Mouse (Mus musculus) kidney, adult 18-20 months (tissue): Measurements from ENCODE around the gene Zfp148.
A peak's percentile ranks its signal among the peaks of the same experiment; 100 is the strongest.

Source experiments
- DNase-seq: peaks from one replicate; pipeline ENCODE4 v3.0.0; 2021

Gene Zfp148

DNA sequence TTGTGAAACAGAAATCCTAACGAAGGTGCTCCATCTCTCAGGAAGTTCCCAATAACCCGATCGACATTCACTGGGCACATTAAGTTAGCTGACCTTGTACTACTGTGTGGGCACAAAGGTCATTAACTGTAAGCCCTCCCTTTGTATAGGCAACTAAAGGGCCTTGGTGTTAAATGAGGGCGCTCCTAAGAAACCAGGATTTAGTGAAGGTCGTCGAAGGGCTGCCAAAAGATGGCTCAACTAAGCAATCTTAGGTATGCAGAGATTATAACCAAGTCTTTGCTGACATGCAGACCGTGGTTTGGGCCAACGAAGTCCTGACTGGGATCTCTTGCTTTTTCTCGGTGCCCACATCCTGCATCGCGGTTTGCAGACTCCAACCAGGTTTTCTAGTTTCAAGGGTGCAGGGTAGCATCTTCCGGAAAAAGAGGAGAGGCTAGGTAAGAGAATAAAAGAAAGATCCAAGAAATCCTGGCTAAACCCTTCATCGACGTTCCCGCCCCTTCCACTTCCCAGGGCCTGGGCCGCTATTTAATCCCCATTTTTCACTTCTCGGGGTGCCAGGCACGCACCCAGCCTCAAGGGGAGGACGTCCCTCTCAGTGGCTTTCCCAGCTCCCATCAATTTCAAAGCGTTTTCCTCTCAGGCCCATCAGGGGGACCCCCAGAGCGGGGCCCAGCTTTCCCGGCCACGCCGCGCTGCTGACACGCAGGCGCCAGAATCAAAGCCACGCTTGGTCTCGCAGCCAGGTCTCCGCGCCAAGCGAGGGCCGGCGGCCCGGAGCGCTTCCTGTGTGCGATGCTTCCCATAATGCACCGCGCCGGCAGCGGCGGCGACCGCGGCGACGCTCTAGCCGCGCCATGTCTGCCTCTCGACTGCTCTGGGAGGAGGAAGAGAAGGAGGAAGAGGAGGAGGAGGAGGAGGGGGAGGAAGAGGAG lies at the start of gene Zfp148:
Gene Zfp148, plus strand, starts transcription at position 893 of the 938 bp plus-strand sequence.
- DNase-seq: peak; percentile 91

DNA sequence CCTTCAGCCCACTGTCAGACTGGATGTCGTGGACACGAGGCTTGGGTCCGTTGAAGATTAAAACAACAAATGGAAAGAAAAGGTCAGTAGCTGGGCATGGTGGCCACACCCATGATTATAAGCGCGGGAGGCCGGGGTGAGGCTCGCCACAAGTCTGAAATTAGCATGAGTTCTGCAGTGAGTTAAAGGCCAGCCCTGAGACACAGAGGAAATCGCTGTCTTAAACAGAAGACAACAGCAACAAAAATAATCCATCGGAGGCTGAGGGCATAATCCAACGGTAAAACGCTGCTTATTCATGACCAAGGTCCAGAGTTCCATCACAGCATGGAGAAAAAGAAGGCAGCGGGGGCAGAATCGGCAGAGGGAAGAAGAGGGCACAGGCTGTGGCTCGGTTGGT lies 47.6 kb upstream of the Zfp148 start:
- DNase-seq: peak; percentile 31

DNA sequence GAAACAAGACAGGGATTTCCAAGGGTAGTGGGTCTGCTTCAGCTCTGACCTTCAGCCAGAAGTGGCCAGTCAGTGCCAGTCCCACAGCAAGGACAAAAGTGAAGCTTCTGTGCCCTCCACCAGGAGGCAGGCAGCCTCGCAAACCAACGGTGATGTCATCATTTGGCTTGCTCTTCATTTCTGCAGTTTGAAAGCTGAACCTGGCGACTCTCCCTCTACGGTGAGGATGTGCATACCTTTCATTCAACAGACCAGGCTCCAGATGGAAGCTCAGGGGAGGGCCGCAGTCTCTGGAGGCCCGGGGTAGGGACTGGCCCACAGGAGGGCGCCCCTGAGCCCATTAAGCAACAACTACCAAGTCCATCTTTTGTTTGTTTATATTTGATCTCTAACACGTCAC lies 43.5 kb upstream of the Zfp148 start:
- DNase-seq: peak; percentile 81

DNA sequence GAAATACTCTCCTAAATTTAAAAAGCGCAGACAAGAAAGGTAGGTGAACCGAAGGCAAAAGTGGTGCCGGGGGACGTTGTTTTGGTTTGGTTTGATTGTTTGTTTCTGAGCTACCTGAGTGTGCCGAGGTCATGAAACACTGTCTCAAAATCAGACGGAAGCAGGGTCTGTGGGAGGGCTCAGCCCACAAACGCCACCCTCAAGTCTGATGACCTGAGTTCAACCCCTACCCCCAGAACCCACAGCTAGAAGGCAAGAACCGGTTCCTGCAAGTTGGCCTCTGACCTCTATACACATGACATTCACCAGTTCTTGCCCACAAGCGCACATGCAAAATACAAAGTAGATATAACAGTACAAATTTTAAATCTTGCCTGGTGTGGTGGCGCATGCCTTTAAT lies 43.0 kb upstream of the Zfp148 start:
- no peak for DNase-seq

DNA sequence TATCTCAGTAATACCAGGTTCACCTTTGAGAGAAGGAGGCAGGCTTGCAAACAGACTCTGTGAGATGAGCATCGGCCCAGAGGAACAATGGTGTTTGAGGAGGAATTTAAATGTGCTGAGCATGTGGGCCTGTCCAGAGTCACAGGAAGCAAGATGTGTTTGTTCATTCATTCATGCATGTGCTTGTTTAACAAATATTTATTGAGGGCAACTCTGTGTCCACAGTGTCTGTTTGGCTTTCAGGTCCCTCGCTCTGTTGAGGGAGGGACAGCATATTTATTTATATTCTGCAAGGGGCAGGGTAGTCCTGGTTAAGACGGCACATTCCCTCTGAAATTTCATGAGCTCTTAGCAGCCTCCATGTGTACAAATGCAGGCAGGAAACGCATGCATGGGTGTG lies 42.1 kb upstream of the Zfp148 start:
- no peak for DNase-seq

DNA sequence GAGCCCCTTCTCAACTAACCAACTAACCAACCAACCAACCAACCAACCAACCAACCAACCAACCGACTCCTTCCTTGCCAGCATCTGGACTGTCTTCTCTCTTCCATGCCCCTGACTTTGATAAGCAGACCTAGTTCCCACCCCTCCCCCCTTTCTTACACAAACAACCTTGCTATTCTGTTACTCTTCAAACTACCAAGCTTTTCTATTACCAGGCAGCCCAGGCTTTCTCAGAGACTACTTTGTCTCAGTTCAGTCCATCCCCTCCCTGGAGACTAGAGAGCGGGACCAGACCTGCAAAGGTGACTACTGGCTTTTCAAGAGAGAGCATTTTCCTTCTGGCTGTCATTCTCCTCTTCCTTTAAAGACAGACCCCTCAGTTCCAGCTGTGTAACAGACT lies 41.2 kb upstream of the Zfp148 start:
- no peak for DNase-seq

DNA sequence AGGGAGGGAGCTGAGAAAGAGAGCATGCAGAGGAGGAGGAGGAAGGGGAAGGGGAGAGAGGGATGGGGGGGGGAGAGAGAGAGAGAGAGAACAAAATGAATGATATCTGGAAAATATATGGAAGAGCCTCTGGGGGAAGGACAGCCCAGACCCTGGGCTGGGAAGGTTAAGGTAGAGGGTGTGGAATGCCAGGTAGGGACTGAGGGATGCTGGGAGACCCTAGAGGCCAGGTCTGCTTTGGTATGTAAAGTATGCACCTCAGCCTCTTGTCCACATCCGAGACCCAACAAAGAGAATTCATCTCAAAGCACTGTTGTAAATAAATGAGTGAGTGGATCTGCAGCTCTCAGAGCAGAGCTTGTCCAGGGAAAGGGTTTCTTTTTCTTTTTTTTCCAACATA lies 38.3 kb upstream of the Zfp148 start:
- no peak for DNase-seq

DNA sequence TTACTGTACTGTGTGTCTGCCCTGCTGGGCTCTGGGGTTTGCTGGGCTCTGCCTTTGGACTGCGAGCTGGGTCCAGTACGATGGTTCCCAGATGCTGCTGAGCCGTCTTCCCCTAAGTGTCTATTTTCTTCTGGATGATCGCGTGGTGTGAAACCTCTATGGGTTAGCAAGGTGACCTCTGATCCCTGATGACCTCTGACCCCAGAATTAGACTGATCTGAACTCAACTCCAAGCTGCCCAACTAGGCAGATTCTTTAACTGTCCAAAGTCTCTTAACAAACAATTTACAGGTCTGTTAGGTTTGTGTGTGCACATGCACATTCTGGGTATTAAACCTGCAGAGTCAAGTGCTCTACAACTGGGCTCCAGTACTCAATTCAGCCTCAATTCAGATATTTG lies 37.5 kb upstream of the Zfp148 start:
- peak; percentile 22 for DNase-seq

DNA sequence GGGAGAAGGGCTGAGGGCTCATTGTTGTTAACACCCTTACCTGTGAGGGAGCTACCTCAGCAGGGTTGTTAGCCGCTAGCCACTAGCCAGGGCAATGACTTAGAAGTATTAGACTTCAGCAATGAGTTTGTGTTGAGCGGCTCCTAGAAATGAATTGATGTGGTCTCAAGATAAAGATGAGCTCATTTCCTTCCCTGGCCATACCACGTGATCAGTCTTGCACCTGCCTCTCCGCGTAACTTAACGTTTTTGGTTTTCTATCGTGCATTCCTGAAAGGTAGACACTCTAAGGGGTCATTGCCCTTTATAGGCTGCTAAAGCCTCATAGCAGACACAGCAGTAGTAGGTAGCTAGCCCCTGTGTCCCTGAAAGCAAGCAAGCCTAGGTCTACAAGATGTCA lies 37.0 kb upstream of the Zfp148 start:
- no peak for DNase-seq

DNA sequence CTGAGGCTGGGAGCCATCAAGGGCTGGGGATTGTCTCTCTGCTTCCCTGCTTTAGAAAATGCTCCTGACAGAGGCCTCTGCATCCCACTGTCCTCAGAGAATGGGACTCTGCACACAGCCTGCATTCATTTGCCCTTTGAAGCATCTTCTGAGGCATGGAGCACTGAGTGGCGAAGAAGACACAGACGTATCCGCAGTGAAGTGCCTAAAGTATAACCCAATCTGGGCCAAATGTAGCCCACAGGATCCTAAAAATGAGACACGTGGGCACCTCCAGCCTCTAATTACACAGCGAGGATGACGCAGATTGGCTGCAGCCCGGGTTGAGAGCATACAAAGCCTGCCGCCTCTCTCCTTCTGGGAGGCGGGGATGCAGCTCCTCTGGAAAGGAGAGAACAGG lies 36.3 kb upstream of the Zfp148 start:
- no peak for DNase-seq

DNA sequence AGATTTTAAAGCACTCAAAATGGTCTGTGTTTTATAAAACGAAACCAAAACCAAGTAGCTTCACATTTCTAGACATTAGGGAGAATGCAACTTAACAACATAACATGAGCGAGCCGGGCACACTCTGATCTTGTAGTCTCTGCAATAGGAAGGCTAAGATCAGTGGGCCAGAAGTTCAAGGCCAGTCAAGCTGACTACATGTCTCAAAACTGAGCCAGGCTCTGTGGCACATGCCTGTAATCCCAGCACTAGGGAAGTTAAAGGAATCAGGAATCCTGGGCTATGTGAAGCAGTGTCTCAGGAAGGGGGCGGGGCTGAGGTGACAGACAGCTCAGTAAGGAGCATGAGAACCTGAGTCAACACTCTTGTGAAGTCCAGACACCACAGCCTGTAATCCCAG lies 35.8 kb upstream of the Zfp148 start:
- no peak for DNase-seq

DNA sequence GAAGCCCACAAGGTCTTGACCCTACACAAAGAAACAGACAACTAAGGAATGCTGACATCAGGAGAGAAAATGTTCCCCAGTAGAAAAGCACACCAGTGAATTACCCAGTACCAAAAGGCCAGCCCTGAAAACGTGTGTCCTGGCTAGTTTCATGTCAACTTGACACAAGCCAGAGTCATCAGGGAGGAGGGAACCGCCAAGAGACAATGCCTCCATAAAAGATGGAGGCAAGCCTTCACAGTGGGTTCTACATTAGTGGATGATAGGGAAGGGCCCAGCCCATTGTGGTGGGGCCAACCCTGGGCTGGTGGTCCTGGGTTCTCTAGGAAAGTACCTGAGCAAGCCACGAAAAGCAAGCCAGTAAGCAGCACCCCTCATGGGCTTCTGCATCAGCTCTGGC lies 34.3 kb upstream of the Zfp148 start:
- DNase-seq: no peak

DNA sequence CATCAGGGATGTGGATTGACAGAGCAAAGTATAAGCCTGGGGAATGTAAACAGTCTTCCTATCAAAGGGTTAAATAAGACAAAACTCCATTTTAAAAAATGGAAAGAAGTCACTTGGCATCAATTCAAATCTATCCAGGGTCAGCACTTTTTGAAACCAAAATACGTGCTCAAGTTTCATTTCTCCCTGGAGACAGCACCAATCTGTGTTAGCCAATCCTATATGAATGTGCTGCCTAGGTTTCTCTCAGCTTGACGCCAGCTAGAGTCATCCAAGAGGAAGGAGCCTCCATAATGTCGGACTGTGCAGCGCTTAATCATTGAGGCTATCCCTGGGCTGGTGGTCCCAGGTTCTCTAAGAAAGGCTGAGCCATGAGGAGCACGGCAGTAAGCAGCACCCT lies 33.5 kb upstream of the Zfp148 start:
- DNase-seq: no peak

DNA sequence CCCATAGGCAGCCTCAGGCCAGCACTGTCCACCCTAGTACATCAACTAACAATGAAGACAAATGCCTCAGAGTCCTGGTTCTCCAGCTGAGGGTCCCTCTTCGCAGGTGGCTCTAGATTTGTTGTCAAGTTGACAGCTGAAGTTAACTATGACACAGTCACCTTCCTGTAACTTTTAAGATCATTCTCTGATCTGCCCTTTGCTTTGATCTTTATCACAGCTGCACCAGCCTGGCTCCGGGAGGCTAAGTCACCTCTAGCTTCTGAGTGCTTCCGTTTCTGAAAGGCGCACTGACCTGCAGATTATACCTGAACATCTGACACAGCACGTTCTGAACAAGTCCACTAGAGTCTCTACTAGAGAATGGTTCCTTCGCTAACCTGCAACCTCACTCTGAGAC lies 22.8 kb upstream of the Zfp148 start:
- no peak for DNase-seq

DNA sequence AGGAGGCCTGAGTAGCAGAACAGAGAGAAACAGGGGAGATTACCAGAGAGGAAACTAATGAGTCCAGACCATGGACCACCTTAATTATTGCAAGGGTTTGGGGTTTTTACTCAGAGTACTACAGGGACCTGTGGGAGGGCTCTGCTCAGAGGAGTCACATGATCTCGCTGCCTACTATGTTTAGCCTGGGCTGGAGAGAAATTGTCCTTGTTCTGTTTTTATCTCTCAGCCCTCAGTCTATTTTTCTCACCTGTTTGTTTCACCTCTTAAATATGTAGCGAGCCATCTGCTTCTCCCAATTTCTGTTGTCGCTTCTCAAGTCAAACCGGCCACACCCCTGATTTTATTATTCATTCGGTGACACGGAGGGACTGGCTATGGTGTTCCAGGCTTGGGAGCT lies 14.9 kb upstream of the Zfp148 start:
- no peak for DNase-seq

DNA sequence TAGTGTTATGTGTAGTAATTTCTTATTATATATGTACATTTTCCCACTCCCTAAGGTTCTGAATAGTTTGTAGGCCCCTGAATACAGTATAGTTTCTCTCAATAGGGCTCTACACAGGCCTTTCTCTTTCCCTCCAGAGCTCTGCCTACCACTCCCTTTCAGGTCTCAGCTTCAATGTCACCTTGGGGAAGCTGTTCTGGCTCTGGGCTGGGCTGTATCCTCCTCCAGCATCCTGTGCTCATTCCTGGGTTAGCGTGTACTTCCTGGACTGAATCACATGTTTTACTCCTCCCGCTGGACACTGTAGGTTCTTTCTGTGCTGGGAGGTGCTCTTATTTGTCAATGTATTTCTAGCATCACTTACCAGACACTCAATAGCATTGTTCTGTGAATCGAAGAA lies 12.0 kb upstream of the Zfp148 start:
- no peak for DNase-seq

DNA sequence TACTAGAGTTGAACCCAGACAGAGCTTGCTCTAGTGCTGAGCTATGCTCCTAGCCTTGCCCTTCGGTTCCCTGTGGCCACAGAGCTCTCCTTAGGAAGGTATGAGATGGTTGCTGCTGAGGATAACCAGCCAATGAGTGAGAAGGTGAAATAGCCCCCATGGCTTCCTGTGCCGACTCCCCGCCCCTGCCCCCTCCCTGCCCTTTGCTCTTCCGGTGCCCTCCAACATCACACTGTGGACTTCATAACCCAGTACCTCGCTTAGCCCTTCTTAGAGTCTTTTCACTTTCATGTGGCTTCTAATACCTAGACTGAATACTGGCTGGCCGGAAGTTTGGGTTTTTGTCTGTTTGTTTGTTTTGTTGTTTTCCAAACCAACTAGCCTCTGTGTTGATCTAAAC lies 9.8 kb upstream of the Zfp148 start:
- DNase-seq: no peak

DNA sequence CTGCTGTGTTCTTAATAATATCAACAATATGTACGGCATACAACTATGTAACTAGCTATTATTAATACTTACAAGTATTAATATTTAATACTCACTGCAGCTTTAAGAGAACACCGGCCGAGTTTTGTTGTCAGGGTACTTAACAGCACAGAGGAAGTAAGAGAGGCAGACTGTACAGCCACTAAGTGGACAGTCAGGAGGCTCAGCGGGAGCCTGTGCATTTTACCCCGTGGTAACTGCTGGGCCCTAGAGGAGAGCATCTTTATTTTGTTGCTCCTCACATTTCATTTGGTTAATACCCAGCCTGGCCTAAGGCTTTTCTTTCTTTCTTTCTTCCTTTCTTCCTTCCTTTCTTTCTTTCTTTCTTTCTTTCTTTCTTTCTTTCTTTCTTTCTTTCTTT lies 8.0 kb upstream of the Zfp148 start:
- no peak for DNase-seq

DNA sequence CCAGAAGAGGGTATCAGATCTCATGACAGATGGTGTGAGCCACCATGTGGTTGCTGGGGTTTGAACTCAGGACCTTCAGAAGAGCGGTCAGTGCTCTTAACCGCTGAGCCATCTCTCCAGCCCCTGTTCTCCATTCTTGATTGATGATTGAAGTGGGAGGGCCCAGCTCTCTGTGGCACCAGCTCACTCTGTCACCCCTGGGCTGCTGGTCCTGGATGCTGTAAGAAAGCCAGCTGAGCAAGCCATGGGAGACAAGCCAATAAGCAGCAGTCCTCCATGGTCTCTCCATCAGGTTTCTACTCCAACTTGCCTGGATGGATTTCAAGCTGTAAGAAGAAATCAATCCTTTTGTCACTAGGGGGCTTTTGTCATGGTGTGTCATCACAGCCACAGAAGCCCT lies 7.3 kb upstream of the Zfp148 start:
- DNase-seq: no peak

DNA sequence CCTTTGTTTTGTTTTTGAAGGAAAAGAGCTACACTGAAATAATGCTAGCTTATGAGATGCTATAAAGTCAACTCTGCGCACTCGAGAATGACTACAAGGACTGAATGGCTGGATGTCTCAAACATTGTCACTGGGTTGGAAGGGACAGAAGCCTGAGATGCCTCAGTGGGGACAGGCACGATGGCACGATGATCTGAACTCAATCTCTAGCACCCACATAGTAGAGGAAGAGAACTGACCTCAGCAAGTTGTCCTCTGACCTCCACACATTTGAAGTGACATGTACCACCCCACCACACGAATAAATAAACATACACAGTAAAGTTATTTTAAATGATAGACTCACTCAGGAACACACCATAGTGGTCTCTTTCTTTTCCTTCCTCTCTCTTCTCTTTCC lies 4.4 kb upstream of the Zfp148 start:
- no peak for DNase-seq

DNA sequence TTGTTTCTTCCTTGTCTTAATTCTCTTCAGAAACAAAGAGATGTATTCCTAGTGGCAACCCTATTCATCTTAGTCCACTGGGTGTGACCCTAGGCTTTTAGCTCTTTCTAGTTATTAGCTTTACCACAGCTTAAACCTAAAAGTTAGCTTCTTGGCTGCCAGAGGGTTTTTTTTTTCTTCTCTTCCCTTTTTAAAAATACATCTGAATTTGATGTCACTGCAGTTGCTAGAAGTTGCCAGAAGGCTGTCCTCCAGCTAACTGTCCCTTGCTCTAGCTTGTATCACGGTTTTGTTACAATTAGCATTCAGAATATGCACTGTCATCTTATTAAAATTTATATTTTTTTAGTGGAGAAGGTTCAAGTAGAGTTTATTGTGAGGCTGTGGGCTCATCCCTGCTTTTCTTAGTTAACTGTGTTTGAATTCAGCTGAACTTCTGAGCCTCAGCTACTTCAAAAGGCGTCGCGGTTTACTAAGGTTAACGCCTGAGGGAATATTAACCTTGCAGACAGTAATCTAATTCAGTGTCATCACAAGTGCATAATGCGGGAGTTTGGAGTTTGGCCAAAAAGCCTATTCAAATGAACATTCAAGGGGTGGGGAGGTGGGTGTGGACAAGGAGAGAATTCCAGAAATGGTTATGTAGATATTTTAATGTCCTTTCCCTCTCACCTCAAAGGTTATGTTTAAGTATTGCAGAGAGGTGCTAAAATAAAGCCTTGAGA lies 1.3 kb upstream of the Zfp148 start:
- peak; percentile 18 for DNase-seq

DNA sequence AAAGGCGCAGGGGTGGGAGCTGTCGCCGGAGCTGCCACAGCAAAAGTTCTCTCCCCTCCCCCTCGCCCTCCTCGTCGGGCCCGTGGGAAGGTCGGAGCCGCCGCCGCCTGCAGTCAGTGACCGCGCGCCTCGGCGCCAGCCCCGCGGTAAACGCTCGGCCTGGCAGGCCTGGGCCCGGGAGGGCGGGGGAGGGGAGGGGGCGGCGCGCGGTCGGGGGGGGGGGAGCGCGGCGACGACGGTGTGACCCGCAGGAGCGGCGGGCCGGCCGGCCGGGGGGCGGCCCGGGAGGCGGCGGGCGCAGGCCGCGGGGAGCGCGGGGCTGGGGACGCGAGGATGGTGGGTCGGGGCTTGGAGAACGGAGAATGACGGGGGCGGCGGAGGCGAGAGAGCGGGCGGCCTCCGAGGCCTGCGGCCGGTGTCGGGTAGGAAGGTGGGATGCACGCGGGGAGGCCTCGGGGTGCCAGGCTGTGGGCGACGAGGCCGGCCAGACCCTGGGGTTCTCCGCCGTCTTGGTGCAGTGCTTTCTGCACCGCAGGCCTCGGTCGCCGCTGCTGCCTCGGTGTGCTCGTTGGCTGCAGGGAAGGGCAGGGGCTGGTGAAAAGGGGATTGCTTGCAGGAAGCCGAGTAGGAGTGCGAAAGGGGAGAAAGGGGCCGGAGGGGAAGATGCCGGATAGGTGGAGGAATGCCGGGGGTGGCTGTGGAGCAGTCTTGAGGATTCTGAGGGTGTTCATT lies 412 bp downstream of the Zfp148 start:
- peak; percentile 59 for DNase-seq

DNA sequence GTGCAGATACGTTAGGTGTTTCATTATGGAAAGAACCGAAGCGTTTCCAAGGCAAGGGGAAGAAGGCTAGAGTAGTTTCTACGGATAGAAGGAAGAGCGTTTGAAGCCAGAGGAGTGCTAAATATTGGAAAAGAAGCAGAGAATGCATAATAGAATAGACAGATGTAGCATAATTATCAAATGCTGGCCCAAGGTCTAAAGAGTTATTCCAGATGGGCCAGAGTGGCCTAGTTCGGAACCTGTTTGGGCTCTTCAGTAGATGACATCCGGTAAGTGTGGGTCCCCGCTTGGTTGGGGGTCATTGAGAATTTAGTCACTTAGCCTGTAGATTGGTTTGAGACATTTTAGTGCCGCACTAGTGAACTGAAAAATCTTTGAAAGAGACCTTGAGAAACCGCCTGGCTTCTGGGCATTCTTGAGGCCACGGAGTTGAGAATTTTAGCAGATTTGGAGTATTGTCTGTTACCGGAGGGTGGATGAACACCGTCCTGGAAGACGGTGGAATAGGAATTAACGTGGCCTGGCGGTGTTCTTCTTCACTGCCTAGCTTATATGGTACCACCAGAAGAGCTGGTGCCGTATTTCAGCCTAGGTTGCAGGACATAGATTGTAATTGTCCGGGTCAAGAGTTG lies 1.1 kb downstream of the Zfp148 start:
- peak; percentile 18 for DNase-seq
